Mouse (Mus musculus) liver, adult 2 months (tissue): ENCODE data around the gene St8sia1.

Experiments
- CTCF ChIP-seq: fragments of 200-500 bp; IDR thresholded peaks from 2 replicates; pipeline ENCODE4 v1.5.1; 2011; ENCODE audit warnings: low read depth, low read length, control low read depth
- POLR2A ChIP-seq: fragments of 200-500 bp; IDR thresholded peaks from 2 replicates; pipeline ENCODE4 v1.6.1; 2011; ENCODE audit warnings: low read length, control low read depth; ENCODE audit not compliant: insufficient read depth; ENCODE audit errors: extremely low read depth

DNA sequence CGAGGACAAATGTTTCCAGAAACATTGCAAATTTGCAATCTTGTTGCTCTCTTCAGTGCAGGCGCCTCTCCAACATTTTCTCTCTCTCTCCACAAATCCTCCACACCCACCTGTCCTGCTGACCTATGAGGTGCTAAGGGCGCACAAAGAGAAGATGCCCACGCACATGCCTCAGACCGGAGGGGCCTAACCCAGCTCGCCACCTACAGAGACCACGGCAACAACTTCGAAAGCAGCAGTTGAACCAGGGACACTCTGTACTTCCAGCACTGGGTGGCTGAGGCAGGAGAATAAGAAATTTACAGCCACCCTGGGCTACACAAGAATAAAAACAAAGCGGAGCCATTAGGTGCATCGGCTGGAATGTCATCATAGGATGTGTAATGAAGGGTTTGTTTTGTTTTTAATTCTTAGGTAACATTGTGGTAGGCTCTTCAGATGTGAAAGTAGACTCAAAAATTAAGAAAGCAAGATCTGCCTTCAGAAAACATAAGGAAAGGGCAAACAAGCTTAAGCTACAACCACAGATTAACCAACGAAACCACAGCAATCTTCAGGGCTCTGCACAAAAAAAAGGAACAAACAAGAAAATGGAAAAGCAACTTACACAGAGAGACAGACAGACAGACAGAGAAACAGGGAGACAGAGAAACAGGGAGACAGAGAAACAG, 47.8 kb downstream of the St8sia1 start:
- TF ChIP-seq POLR2A: no peak
- TF ChIP-seq CTCF: no peak
